Mouse (Mus musculus): ENCODE measurements around the gene Pmepa1.
A peak's percentile ranks its signal among the peaks of the same experiment; 100 is the strongest.

Pmepa1 gene

GRCm38 (mm10) chr2:173251675-173252074 lies 24.7 kb downstream of the Pmepa1 start:
- no peak for DNase-seq

GRCm38 (mm10) chr2:173251133-173251532 lies 25.2 kb downstream of the Pmepa1 start:
- DNase-seq: no peak

- no peak for DNase-seq
Measured at GRCm38 (mm10) chr2:173250411-173250810, 25.9 kb downstream of the Pmepa1 start.

GRCm38 (mm10) chr2:173249965-173250364 lies 26.4 kb downstream of the Pmepa1 start:
- no peak for DNase-seq

DNA sequence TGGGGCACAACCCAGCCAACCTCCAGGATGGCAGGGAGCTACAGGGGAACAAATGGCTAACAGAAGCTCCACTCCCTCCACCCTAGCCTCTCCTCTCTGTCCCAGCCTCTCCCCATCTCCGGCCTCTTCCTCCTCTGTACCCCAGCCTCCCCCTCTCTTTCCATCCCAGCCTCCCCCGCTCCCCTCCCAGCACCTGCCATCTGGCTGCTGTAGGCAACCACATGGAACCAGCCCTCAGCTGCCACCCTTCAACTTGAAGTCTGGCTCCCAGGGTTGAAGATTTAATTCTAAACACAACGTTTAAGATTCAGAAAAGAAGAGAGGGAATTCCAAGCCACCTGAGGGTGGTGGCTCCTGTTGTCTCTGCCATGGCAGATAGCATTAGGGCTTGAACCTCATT lies 26.9 kb downstream of the Pmepa1 start:
- DNase-seq: no peak

DNA sequence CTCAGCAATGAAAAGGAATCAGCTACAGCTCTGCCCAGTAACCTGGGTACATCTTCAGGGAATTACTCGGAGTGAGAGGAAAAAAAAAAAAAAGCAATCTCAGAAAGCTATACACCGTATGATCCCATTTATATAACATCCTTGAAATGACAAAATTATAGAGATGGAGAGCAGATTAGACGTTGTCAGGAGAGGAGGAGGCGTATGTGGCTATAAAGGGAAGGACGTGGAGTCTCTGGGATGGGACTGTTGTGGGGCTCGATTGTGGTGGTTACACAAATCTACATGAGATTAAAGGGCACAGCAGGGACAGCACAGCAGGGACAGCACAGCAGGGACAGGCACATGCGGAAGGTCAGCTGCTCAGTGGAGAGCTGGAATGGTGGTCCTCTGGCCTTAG lies 27.5 kb downstream of the Pmepa1 start:
- DNase-seq: no peak

GRCm38 (mm10) chr2:173247911-173248310 lies 28.4 kb downstream of the Pmepa1 start:
- no peak for DNase-seq

DNA sequence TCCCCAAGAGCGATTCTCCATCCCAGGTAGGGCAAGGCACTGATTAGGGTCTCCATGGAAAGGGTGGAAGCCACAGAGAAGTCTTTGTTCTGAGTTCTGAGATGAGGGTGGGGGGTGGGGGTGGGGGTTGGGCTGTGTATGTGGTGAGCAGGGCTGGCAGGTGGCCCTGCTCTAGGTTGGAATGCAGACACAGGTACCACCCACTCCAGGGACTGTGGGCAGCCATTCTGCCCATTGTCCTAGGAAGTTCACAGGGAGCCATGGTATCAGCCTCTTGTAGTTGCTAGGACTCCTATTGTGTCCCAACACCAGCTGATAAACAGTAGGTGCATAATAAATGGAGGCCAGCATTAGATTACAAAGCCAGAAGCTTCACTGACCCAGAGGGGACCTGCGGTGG lies 29.1 kb downstream of the Pmepa1 start:
- no peak for DNase-seq

DNA sequence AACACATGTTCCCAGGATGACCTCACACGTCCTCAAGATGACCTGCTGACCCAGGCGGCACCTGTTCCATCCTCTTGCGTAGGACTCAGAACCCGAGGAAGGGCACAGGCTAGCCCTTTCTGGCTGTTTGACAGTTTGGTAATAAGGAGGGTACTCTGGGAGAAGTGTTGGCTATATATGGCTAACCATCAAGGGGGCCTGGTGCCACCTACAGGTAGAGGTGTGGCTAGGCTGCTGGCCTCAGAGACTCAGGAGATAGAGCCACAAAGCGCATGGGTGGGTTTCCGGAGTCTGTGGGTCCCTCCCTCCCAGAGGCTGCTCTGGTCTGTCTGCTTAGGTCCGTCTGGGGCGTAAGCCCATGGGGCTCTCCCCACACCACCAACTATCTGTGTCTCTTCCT lies 29.6 kb downstream of the Pmepa1 start:
- no peak for DNase-seq

DNA sequence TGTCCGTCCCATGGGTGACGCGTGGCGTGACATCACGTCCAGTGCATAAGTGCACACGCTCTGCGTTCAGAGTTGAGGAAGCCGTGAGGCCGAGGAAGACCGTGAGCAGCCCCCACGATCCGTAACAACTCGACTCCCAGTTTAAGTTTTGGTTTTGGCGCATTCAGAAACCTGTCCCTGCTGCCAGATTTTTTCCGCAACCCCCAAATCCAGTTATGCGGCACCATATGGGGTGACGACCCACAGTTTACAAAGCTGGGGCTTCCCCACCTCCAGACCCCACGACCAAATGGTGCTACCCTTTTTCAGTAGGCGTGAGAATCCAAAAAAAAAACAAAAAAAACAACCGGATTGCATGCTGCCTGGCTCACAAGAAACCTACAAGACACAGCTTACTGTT lies 31.1 kb downstream of the Pmepa1 start:
- DNase-seq: no peak

- no peak for DNase-seq
Measured at GRCm38 (mm10) chr2:173244108-173244507, 32.2 kb downstream of the Pmepa1 start.

GRCm38 (mm10) chr2:173243616-173244015 lies 32.7 kb downstream of the Pmepa1 start:
- no peak for DNase-seq

DNA sequence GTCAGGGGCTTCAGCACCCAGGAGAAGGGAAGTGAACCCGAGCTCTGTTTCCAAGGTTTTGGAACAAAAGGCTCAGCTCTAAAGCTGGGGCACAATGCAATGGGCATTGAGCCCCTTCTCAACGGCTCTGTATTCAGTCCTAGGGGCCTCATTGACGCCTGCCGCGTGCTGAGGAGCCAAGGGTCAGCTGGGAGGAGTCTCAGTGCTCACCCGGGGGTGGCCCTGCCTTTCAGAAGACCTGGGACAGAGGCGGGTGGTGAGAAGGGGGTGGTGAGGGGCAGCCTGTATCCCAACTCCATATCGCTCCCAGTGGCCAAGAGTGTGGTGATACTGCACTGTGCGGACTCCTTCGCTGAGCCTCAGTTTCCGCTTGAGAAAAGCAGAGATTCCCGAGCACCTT lies 33.5 kb downstream of the Pmepa1 start:
- no peak for DNase-seq

- DNase-seq: no peak
Measured at GRCm38 (mm10) chr2:173240738-173241137, 35.6 kb downstream of the Pmepa1 start.

- DNase-seq: no peak
Measured at GRCm38 (mm10) chr2:173238522-173238921, 37.8 kb downstream of the Pmepa1 start.

DNA sequence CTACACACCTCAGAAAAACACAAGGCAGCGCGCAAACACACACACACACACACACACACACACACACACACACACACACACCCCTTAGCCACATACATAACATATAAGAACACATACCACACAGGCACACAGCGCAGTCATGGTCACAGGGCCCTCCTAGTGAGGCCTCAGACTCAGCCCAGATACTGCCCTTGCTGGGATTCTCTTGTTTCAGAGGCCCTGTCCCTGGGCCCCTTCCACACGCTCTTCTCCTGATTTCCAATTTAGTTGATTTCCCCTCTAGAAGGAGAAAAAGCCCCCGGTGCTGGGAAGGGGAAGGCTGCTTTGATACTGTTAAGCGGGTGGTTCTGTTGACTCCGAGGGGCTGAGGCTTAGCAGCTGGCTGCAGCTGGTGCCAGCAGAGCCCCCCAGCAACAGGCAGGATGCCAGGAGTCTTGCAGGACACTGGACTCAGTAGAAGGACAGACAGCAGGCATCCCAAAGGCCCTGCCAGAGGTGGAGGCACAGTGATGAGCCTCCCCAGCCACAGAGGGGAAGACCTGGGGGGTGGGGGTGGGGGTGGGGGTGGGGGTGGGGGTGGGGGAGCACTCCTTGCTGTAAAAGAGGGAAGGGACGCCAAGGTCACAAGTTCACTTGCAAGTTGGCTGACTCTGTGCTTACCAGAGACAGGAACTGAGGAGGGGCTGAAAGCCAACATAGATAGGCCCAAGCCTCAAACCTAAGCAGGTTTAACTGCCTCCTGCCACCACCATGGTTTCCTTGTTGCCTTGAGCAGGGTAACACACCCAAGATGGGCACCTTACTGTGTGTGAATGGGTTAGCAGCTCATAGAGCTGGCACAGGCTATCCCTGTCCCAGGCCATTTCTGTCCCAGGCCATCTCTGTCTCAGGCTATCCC lies 40.6 kb downstream of the Pmepa1 start:
- DNase-seq: no peak

- DNase-seq: no peak
Measured at GRCm38 (mm10) chr2:173232766-173233099, 43.6 kb downstream of the Pmepa1 start.

DNA sequence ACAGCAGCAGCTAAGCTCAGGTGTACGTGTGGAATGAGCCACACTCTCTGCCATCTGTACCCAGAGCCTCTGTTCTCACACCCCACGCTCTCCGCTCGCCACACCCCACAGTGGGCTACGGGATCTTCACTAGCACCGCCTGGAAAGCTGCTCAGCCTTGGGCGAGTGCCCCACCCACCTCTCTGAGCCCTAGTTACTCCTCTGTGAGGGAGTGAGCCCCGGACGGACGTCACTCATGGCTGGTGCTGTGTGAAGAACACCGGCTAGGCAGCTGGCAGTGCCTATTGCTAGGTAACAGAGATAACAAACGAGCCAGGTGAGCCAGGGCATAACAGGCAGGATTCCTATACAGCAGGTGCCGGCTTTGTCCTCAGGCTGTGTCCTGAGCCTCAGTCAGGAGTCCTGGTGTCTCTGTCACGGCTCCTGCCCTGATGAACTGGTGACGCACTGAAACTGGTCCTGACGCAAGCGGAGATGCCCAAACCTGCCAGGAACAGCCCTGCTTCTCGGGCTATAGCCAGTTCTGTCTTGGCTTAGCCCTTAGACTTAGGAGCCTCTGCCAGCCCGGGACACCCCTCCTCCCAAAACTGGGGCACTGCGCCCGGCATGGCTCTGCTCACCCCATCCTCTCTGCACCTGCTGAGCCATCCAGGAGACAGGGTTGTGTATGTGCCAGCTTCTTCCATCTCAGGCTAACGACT lies 44.1 kb downstream of the Pmepa1 start:
- no peak for DNase-seq

GRCm38 (mm10) chr2:173229578-173230224 lies 46.6 kb downstream of the Pmepa1 start:
- DNase-seq: peak; percentile 68

GRCm38 (mm10) chr2:173228567-173228966 lies 47.8 kb downstream of the Pmepa1 start:
- DNase-seq: no peak

DNA sequence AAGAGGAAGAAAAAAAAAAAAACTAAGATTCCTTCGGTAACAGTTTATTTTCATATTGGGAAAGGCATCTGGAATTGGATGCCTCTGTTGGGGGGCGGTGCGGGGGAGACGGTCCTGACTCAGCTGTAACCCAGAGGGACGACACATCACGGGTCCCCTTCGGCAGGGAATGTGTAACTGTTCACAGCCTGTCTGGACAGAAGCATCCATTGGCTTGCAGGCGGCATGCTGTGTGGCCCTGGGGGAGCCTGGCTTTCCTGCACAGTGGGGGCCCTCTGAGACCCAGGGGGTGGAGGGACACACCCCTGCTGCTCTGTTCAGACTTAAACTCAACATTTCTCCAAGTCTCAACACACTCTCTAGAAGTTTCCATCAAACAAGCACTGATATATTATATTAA lies 49.5 kb downstream of the Pmepa1 start:
- no peak for DNase-seq

GRCm38 (mm10) chr2:173225906-173226305 lies 50.4 kb downstream of the Pmepa1 start:
- no peak for DNase-seq

DNA sequence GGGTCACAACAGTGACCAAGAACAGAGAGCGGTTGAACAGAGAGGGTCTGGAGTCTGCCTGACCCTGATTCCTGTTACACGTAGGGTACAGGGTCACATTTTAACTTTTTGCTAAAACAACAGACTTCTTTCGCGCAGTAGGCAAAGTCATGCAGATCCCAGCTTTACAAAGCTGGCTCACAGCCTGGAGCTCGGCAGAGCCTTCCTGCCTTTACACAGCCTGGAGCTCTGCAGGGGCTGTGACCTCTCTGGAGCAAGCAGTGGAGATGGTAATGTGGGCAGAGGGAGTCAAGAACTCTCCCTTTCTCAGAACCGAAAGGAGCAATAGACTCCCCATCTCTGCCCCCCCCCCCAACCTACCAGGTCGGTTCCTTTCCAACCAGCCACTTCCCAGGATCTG lies 51.5 kb downstream of the Pmepa1 start:
- DNase-seq: no peak

DNA sequence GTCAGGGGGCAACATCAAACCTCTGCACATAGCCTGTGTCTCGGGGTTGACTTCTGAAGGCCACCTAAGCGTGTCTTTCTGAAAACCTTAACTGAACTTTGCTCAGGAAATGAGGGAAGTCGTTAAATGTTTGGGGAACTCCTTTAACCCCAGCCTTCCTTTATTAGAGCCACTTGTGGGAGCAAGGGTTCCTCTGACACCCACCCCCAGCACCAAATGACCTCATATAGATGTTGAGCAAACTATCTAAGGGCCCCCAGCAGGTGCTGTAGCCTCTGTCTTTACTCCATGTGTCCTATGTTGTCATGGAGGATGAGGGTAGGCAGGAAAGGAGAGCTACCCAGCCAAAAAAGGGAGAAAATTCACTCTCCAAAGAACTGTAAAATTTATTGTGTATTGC lies 52.2 kb downstream of the Pmepa1 start:
- DNase-seq: no peak
